Mouse (Mus musculus): Measurements from ENCODE around the gene Rab5b.

GRCm38 (mm10) chr10:128635697-128636096 lies 60.4 kb downstream of the Rab5b start:
- TF ChIP-seq CTCF (IDR thresholded peaks at IDR 0.05; ENCODE audit: low read depth) = no peak
- TF ChIP-seq EP300 (IDR thresholded peaks at IDR 0.05; ENCODE audit: low read depth) = no peak
